Mouse (Mus musculus): ENCODE measurements at regions not wholly inside any gene's neighbourhood (a gene's known extent, or its start where the extent isn't known, plus 50 kb on each side); places are given as distances from the start of the nearest gene placed in this dataset.

GRCm38 (mm10) chr15:86737945-86738344 lies 523.7 kb downstream of the Tbc1d22a start:
- CTCF ChIA-PET: no interaction called here

DNA sequence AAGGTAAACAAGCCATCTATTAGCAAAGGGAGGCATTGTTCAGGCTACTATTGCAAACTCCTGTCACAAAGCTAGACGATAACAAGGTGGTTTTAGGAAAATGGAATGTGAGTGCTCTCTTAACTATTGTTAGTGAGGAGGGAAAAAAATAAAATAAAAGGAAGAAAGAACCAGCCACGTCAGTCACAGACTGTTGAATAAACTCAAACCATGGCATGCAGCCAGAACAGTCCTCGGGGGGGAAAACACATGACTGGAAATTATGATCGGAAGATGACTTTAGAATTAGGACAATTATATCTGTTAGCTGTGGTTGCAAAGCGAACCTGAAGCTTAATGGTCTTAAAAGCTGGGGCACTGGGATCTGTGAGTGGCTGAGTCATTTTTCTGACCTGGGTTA lies 524.1 kb downstream of the Tbc1d22a start:
- CTCF ChIA-PET: no interaction called here

DNA sequence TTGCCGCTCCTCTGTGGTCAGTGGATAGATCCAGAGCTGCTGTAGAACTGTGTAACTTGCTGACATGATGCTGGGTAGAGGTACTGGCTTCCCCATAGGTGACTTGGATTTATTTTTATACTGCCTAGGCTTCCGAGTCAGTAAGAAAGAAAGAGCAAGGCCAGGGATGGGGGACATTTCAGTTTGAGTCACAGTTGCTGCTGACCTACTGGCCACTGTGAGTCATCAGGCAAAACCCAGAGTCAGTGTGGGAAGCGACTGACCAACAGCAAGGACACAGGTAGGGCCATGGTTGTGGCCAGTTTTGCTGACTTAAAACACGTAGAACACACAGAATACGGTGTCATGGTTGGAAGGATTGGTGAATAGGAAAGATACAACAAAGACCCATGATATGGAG lies 524.5 kb downstream of the Tbc1d22a start:
- CTCF ChIA-PET: no interaction called here

- CTCF ChIA-PET: no interaction called here
These were observed 537.3 kb downstream of the Tbc1d22a start for GRCm38 (mm10) chr15:86751436-86752136.

DNA sequence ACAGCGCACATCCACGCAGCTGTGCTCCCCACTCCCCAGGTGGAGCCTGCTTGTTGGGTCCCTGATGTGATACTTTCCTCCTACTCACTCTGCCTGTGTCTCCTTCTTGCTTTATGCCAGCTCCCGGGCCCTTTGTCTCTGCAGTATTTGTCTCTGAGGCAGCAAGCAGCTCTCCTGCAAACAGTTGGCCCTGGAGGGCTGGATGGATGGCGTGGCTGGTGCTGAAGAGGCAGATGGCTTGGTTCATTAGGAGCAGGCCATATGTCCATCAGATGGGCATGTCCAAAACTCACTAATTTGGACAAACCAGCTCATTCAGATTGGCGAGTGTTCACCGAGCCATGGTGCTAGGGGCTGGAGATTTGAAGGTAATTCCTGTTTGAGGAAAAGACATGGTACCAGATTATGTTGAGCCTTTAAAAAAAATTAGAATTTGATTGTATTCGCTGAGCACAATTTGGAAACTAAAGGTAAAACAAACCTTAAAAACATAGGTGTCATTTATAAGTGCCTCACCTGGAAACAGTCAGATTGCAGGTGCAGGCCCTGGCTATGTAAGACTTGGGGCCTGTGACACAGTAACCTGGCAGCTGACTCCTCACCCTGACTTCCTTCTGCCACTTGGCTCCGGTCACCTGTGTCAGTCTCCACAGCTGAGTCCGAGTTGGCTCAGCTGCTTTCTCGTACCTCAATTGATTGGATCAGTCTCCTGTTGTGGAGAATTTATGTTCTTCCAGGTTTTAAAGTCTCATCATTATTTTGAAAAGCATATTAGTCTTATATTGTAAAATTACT lies 549.5 kb downstream of the Tbc1d22a start:
- CTCF ChIA-PET: no interaction called here

- CTCF ChIA-PET: no interaction called here
These were observed 553.4 kb downstream of the Tbc1d22a start for GRCm38 (mm10) chr15:86767623-86768022.

GRCm38 (mm10) chr15:86773041-86773440 lies 558.8 kb downstream of the Tbc1d22a start:
- CTCF ChIA-PET: no interaction called here

DNA sequence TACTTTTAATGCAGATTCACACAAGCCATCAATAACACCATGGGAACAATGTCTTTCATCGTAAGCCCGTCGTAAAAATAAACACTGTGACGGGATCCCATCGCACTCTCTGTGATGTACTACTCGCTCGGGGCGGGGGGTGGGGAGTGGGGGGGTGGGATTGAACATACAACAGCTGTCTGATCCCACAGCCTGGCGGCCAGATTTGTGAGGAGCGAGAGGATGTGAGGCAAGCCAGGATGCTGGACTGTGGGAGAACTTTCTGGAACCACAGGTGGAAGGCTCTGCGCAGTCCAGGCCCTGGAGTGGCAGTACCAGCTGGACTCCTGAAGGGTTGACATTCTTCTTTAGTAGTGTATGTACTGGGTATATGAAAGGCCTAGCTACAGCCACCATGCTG lies 563.7 kb downstream of the Tbc1d22a start:
- CTCF ChIA-PET: no interaction called here

DNA sequence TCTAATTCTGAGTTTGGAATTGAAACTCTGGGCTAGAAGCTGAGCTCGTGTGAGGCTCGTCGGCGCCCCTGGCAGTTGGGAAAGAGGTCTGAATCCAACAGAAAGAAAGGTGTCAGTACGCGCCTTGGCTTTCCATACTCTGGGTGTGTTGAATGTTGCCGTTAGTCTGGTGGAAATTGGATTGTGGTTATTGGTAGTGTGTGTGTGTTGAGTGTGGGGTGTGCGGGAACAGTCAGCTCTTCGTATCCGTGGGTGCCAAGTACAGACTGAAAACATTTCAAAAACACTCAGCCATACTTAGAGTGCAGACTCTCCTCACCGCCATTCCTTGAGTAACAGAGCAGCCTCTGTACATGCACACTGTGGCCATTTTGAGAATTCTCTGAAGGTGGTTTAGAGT lies 566.9 kb downstream of the Tbc1d22a start:
- CTCF ChIA-PET: no interaction called here

GRCm38 (mm10) chr15:86794716-86795115 lies 580.5 kb downstream of the Tbc1d22a start:
- CTCF ChIA-PET: no interaction called here

DNA sequence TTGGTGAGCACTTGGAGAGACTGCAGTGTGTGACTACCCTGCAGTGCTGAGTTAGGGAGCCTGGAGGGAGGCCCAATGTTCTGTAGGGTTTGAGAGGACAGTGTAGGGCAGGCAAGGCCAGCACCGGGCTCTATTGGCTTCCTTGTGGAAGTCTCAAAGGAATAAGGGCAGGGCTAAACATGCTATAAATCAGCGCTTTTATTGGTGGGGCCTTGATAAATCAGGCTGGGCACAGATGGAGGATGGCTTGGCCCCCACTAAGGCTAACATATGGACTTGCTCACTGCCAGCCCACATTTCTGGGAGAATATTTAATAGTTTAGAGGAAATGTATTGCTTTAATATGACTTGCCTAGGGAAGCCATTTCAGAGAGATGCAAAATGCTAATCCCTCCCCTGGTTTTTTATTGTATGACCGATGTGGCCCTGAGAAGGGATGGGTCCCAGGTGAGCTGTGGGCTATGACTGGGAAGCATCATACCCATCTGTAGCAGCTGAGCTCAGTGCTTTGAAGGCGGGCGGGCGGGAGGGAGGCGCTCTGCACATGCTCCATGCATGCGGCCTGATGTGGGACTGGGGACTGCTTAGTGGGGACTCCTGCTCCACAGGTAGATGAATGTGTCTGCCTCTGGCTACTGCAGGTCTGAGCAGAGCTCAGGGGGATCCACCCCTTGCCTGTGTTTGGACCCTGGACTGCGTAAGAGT lies 584.4 kb downstream of the Tbc1d22a start:
- CTCF ChIA-PET: no interaction called here

GRCm38 (mm10) chr15:86807296-86808080 lies 593.2 kb downstream of the Tbc1d22a start:
- CTCF ChIA-PET: no interaction called here

GRCm38 (mm10) chr15:86811821-86812220 lies 597.6 kb downstream of the Tbc1d22a start:
- CTCF ChIA-PET: no interaction called here

DNA sequence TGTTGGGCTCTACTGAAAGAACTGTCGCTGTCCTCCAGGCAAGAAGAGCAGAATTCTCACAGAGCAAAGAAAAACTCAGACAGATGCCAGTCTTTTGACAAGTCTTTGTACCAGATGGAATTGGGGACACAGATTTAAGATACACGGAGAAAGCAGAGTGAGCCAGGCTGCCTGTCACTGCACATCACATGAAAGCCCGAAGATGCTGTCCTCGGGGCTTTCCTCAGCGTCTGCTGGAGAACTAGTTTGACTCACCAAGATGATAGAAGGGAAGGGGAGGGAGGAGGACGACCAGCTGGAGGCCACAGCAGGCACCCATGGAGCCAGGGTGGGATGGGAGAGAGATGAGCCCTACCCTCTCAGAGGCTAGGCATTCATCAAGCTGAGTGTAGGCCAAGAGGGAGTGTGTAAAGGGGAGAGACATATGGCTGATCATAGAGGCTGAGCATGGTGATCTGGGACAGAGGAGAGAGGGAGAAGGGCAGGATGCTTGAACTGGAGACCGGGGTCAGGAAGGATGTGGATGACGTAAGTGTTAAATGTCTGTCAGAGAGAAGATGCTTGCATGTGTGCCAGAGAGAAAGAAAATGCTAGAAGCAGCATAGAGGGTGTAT lies 600.7 kb downstream of the Tbc1d22a start:
- CTCF ChIA-PET: no interaction called here

DNA sequence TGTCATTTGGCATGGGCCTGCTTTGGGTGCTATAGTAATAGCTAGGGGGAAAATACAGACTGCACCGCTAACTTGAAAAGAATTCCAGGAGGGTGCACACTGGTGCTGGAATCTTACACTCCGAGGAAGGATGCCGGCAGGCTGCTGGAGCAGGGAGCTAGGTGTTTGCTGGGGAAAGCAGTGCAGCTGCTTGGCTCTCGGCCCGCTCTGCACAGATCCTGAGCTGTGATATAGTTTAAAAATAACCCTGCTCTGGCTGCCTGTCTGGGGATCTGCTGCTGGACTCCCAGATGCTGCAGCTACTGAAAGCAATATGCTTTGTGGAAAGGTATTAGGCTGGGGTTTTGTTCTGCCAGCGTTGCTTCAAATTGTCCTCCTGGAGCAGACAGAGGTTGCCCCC lies 621.7 kb downstream of the Tbc1d22a start:
- CTCF ChIA-PET: no interaction called here

GRCm38 (mm10) chr15:86852161-86852870 lies 638.1 kb downstream of the Tbc1d22a start:
- CTCF ChIA-PET: no interaction called here

GRCm38 (mm10) chr15:86858356-86858906 lies 644.2 kb downstream of the Tbc1d22a start:
- CTCF ChIA-PET: no interaction called here

GRCm38 (mm10) chr15:86875721-86876309 lies 661.6 kb downstream of the Tbc1d22a start:
- CTCF ChIA-PET: no interaction called here

DNA sequence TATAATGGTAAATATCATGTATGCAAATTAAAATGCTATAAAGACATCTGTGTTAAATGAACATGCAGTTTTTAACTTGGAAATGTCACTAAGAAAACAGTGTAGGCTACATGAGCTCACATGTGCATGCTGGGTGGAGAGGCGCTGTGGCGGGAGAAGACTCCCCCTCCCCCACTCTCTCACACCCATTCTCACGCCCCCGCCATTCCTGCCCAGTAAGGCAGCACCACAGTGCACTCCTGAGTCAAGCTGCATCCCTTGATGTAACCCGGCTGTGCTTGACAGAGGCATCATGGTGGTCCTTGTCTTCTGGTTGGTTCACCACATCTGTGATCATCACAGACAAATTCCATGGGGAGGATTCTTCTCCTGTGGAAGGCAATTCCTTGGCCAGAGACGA lies 647.1 kb upstream of the Fam19a5 start:
- CTCF ChIA-PET: no interaction called here

DNA sequence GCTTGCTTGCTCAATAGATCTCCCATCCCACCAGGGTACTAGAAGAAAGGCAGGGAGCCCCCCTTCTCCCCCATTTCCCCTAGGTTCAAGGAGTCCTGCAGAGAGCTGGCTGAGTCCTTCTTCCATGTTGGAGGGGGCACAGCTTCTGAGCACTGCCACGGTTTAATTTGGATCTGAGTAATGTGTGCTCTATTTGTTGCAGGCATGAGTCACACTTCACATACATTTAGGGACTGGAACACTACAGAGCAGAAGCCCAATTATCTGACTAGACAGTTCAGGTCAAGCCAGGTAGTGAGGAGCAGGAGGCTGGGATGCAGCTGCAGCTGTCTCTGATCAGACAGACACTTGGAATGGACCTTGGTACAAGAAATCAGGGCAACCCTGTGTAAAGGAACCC lies 644.1 kb upstream of the Fam19a5 start:
- CTCF ChIA-PET: no interaction called here
